Mouse (Mus musculus) CH12.LX (cell line): ENCODE measurements around the gene Prkcb.

ENCODE experiments used
- CHD1 ChIP-seq: IDR thresholded peaks from 2 replicates; pipeline ENCODE4 v1.6.1; 2012; ENCODE audit warnings: low read depth, low read length, improper control_type of control experiment, inconsistent platforms
- CHD2 ChIP-seq: IDR thresholded peaks from 2 replicates; pipeline ENCODE4 v1.6.1; 2011; ENCODE audit warnings: low read length, improper control_type of control experiment
- CTCF ChIP-seq, 2 experiments: IDR thresholded peaks in 1 of 2; conservative IDR thresholded peaks in 1 of 2; 2 replicates each; pipeline ENCODE4 v1.5.1; 2011 to 2012; ENCODE audit warnings: low read depth in 2 of 2, low read length in 2 of 2, improper control_type of control experiment in 1 of 2, inconsistent platforms in 1 of 2, mild to moderate bottlenecking in 1 of 2, moderate library complexity in 1 of 2
- E2F4 ChIP-seq: IDR thresholded peaks from 2 replicates; pipeline ENCODE4 v1.6.1; 2011; ENCODE audit warnings: low read depth, low read length, improper control_type of control experiment; ENCODE audit not compliant: insufficient replicate concordance
- EP300 ChIP-seq: IDR thresholded peaks from 2 replicates; pipeline ENCODE4 v1.6.1; 2011; ENCODE audit warnings: low read length, improper control_type of control experiment
- JUND ChIP-seq: conservative IDR thresholded peaks from 2 replicates; pipeline ENCODE4 v1.6.1; 2011; ENCODE audit warnings: low read depth, low read length, improper control_type of control experiment
- MEF2A ChIP-seq: IDR thresholded peaks from 2 replicates; pipeline ENCODE4 v1.6.1; 2014; ENCODE audit warnings: low read depth, mild to moderate bottlenecking, inconsistent platforms, low read length, improper control_type of control experiment, borderline replicate concordance
- TCF12 ChIP-seq: IDR thresholded peaks from 2 replicates; pipeline ENCODE4 v1.6.1; 2014; ENCODE audit warnings: low read depth, mild to moderate bottlenecking, inconsistent platforms, low read length, improper control_type of control experiment
- USF1 ChIP-seq: IDR thresholded peaks from 2 replicates; pipeline ENCODE4 v1.6.1; 2014; ENCODE audit warnings: low read depth, mild to moderate bottlenecking, inconsistent platforms, low read length, improper control_type of control experiment
- ZNF384 ChIP-seq: IDR thresholded peaks from 2 replicates; pipeline ENCODE4 v1.6.1; 2012; ENCODE audit warnings: low read depth, low read length, improper control_type of control experiment, inconsistent platforms

DNA sequence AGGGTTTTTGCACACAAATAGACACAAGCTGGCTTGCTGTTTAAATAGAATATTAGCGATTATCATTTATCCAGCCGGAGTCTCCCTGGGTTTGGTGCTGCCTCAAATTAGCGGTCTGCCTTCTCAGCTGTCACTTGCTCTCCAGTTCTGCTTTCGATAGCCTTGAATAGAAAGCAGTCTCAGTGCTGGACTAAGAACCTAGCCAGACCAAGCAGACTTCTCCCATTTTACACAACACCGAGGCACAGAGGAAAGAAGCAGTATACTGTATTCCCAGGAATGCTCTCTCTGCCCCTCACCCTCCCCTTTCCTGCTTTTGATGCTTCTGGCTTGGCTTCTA is 107.4 kb downstream of the Prkcb start:
- TF ChIP-seq E2F4 (no peak), CHD1 (peak; percentile 92), ZNF384 (no peak), EP300 (peak; percentile 38; the same call in 1 of the 2 replicates), TCF12 (peak; percentile 43; the same call in 1 of the 2 replicates), CHD2 (peak; percentile 26; the same call in 1 of the 2 replicates), JUND (no peak), CTCF (conservative IDR thresholded peaks at IDR 0.05 in 1 of 2, IDR thresholded peaks at IDR 0.05 in 1 of 2; ENCODE audit: low read depth in 2 of 2, low read length in 2 of 2) (no peak), USF1 (no peak), MEF2A (peak; percentile 83)
